Mouse (Mus musculus) heart, embryonic 16.5 days (tissue): ENCODE measurements around the gene B3galt2. TPM values are rescaled to one million over a fixed set of nuclear protein-coding genes. Genes with fewer than 3 reads are reported as not detected.

Experiments
- ATAC-seq: fragments of 200-750 bp; cut with Nextera tagmentation; replicated peaks from 2 replicates; pipeline ENCODE4 v1.8.0; 2017; ENCODE audit warnings: moderate number of reproducible peaks; ENCODE audit not compliant: insufficient read depth, low FRiP score; ENCODE audit errors: extremely low read depth
- H3K27ac ChIP-seq: fragments of 300-500 bp; sonication (generic); 2 replicates; pipeline ENCODE4 v1.5.1; 2014; ENCODE audit warnings: mild to moderate bottlenecking, low read length, control low read depth, moderate library complexity
- H3K27me3 ChIP-seq: fragments of 300-500 bp; sonication (generic); 2 replicates; pipeline ENCODE4 v1.6.1; 2014; ENCODE audit warnings: low read length, mixed read lengths; ENCODE audit not compliant: control insufficient read depth, insufficient read depth
- H3K36me3 ChIP-seq: fragments of 300-500 bp; sonication (generic); 2 replicates; pipeline ENCODE4 v1.6.1; 2014; ENCODE audit not compliant: control insufficient read depth, insufficient read depth
- H3K4me1 ChIP-seq: fragments of 300-500 bp; sonication (generic); 2 replicates; pipeline ENCODE4 v1.6.1; 2014; ENCODE audit warnings: low read length, mixed read lengths; ENCODE audit not compliant: control insufficient read depth, insufficient read depth
- H3K4me2 ChIP-seq: fragments of 300-500 bp; sonication (generic); 2 replicates; pipeline ENCODE4 v1.6.1; 2014; ENCODE audit warnings: low read depth, mild to moderate bottlenecking, control low read depth, low read length
- H3K4me3 ChIP-seq: fragments of 300-500 bp; sonication (generic); 2 replicates; pipeline ENCODE4 v1.5.1; 2014; ENCODE audit warnings: mild to moderate bottlenecking, control low read depth, low read length
- H3K9ac ChIP-seq: fragments of 300-500 bp; sonication (generic); 2 replicates; pipeline ENCODE4 v1.6.1; 2014; ENCODE audit warnings: low read length, control low read depth
- H3K9me3 ChIP-seq: fragments of 300-500 bp; sonication (generic); replicated peaks from 2 replicates; pipeline ENCODE4 v1.6.1; 2016; ENCODE audit warnings: low read length; ENCODE audit not compliant: control insufficient read depth
- WGBS: fragments of 180-500 bp; shearing (Covaris S2); extraction: QIAGEN DNeasy Blood & Tissue Kit; methylation state at CpG from one replicate; pipeline ENCODE4 v1.1.7; 2014; 5-methylcytosine and 5-hydroxymethylcytosine counted together
- polyA plus RNA-seq: library from polyadenylated mRNA; unstranded; fragments of >200 nt; fragmentation: Nextera tagmentation; extraction: Ambion mirVana; gene quantifications from 2 replicates; pipeline ENCODE4 v1.2.1, GENCODE M21; 2015

The B3galt2 gene
- 0.12 TPM in 2 replicates for polyA plus RNA-seq

DNA sequence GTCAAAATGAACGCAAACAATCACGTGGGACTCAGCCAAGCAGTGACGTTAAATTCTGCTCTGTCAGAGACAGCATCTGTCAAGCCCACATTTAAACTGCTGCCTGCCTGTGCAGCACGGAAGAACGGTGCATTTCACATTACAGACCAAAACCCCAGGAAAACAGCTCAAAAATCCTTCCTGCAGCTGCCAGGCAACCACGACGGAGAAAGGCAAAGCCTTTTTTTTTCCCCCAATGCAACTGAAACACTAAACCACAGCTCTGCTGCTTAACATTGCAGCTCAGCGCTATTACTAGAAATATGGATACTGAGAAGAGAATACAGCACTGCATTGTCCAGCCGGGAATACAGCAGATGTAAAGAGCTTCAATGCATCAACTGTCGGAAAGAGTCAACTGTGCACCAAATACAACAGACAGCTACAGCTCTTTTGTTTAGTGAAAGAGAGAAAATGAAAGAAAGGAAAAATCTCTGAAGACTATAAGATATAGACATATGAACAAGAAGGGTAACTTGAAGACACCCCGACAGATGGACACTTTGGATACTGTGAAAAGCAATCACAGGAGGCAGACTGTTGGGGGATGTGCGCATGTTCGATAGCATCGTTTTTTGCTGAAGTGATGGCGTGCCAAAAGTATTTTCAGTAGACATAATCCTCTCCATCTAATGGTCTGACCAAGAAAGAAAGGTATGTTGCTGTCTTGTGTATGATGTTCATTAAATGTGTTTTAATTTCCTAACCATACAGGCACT is at the start of gene B3galt2:
Gene B3galt2, plus strand, starts transcription at position 15 of the 758 bp plus-strand sequence.
- ATAC-seq: peak; percentile 49; the same call in 1 of the 2 replicates
- H3K9me3 ChIP-seq: no peaks in the 10 kb centered on the region
- no peak within 1 kb of the TSS; the same call in 1 of the 2 replicates for H3K9ac ChIP-seq
- no peaks in the 10 kb centered on the region; the same call in 1 of the 2 replicates for H3K4me1 ChIP-seq
- no peaks in the 10 kb centered on the region for H3K27me3 ChIP-seq
- no peaks in the 10 kb centered on the region for H3K36me3 ChIP-seq
- H3K4me2 ChIP-seq: peak within 1 kb of the TSS; percentile 49
- peak within 1 kb of the TSS; percentile 30 for H3K4me3 ChIP-seq
- H3K27ac ChIP-seq: no peak within 1 kb of the TSS
- 65% methylated on average over 15 of the region's 15 CpGs for WGBS

DNA sequence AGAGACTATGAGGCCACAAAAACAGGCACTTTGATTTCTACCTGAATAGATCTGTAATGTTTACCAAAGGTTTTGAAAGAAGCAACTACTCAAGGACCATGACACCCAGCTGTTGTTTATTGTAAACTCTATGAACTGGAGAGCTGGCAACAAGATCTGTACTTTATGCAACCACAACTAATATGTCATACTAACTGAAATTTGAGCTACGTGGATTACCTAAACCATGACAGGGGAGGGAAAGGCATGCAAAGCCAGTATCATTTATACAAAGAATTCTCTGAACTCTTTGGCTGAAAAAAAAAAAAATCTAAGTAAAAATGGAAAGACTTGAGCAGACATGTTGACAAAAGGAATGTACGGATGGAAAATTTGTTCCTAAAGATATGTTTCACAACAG is 43.6 kb upstream of the B3galt2 start:
- H3K9me3 ChIP-seq: no peaks in the 10 kb centered on the region
- ATAC-seq: no peak
- no peak overlapping the region for H3K4me2 ChIP-seq
- H3K4me3 ChIP-seq: no peak overlapping the region
- no peak overlapping the region for H3K27ac ChIP-seq
- no peaks in the 10 kb centered on the region for H3K36me3 ChIP-seq
- H3K9ac ChIP-seq: no peak overlapping the region
- H3K4me1 ChIP-seq: no peaks in the 10 kb centered on the region
- WGBS: 78% methylated on average over 2 of the region's 2 CpGs
- no peaks in the 10 kb centered on the region for H3K27me3 ChIP-seq

DNA sequence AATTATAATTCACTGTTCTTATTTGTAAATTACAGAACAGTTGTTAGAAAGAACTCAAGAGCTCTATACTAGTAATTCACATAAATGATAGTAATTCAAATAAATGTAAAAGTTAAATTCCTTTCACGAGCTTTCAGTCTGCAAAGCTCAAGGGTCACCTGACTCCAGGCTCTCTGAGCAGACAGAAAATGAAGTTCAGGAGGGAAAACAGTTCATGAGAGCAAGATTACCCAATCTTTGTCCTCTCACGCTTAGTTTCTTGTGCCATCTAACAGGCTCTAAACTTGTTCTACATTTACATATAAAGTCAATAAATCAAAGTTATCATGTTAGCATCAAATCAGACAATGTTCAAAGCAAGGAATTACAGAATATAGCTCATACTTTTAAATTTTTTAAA is 31.6 kb upstream of the B3galt2 start:
- no peak overlapping the region for H3K4me2 ChIP-seq
- peaks cover 9% of the 10 kb centered on the region for H3K36me3 ChIP-seq
- H3K27me3 ChIP-seq: no peaks in the 10 kb centered on the region
- H3K27ac ChIP-seq: no peak overlapping the region
- no peak for ATAC-seq
- no peak overlapping the region for H3K4me3 ChIP-seq
- no peak overlapping the region for H3K9ac ChIP-seq
- H3K4me1 ChIP-seq: no peaks in the 10 kb centered on the region
- 79% methylated on average over 2 of the region's 2 CpGs for WGBS
- no peaks in the 10 kb centered on the region for H3K9me3 ChIP-seq

DNA sequence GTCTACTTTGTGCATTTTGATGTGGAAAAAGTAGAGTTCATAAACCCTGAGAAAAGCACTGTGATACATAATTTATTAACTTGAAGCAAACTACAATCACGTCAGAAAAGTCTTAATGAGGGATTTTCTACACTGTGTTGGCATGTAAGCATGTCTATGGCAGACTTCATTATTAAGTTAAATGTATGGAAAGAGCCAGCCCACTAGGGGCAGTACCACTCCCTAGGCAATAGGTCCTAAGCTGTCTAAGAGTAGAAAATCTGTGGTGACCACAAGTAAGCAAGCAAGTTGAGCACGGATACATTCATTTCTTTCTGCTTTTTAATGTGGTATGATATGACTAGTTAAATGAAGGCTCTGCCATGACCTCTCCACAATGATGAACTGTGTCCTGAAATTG is 27.6 kb upstream of the B3galt2 start:
- no peak for ATAC-seq
- 100% methylated on average over 2 of the region's 2 CpGs for WGBS

DNA sequence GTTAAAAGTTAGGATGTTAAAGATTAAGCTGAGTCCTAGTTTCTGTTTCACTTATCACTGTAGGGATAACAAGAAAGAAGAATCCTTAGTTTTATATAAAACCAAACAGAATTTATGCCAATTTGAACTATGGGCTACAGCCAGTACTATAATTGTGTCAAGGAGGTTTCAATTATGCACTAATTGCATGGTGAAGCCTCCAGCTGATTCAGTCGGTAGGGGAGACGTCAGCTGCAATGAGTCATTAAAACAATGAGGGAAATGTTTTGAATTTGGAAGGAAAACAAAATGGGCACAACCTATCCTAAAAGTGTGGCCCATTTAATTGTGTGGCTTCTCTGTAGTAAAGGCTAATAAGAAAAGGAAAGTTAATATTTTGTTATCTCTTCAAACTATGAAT is 20.7 kb upstream of the B3galt2 start:
- Histone ChIP-seq H3K36me3 (peaks cover 14% of the 10 kb centered on the region), H3K9me3 (no peaks in the 10 kb centered on the region), H3K9ac (no peak overlapping the region), H3K27ac (no peak overlapping the region), H3K4me2 (no peak overlapping the region), H3K4me3 (no peak overlapping the region), H3K27me3 (no peaks in the 10 kb centered on the region), H3K4me1 (no peaks in the 10 kb centered on the region)
- ATAC-seq: no peak
- WGBS: 70% methylated on average over 2 of the region's 2 CpGs

More for the DNA sequence above, 27.6 kb upstream of the B3galt2 start:
- no peaks in the 10 kb centered on the region for H3K9me3 ChIP-seq
- no peak overlapping the region for H3K9ac ChIP-seq
- H3K27me3 ChIP-seq: no peaks in the 10 kb centered on the region
- no peaks in the 10 kb centered on the region for H3K4me1 ChIP-seq
- H3K4me2 ChIP-seq: no peak overlapping the region
- no peak overlapping the region for H3K4me3 ChIP-seq
- H3K36me3 ChIP-seq: peaks cover 22% of the 10 kb centered on the region
- H3K27ac ChIP-seq: no peak overlapping the region

DNA sequence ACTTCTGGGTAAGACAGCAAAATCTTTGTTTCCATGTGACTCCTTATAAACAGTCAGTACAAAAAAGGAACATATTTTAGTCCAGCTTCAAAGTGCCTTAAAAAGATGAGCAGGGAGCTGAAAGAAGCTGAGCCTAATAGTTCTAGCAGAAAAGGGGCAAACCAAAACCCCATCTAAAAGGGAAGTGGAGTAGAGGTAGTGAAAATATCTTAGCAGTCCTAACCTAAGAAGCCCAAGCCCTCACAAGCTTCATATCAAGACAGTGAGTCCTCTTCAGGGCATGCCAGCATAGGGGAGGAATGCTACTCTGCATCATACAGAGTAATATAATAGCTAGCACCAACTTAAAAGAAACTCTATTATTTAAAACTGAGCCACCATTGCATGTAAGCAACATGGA is 18.5 kb upstream of the B3galt2 start:
- ATAC-seq: no peak
- Histone ChIP-seq H3K27ac (no peak overlapping the region), H3K4me1 (no peaks in the 10 kb centered on the region), H3K9ac (no peak overlapping the region), H3K36me3 (peaks cover 18% of the 10 kb centered on the region), H3K27me3 (no peaks in the 10 kb centered on the region), H3K4me3 (no peak overlapping the region), H3K9me3 (no peaks in the 10 kb centered on the region), H3K4me2 (no peak overlapping the region)

DNA sequence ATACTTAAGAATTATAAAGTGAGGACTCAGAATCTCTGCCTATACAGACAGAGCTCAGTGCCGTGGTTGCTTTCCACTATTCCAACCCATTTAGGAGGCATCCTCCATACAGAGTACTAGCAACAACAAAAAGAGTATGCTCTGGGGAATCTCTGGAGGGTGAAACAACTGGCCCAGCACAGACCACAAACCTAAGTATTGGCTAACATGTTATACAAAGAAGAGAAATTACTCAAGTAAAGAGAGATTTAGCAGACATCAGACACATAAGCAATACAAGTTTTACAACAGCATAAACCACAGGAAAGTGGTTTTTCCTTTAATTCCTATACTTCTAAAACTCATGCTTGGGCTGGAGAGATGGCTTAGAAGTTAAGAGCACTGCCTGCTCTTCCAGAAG is 17.8 kb upstream of the B3galt2 start:
- 91% methylated on average over 1 of the region's 1 CpGs for WGBS
- no peaks in the 10 kb centered on the region for H3K9me3 ChIP-seq
- H3K4me2 ChIP-seq: no peak overlapping the region
- peaks cover 15% of the 10 kb centered on the region for H3K36me3 ChIP-seq
- ATAC-seq: no peak
- no peak overlapping the region for H3K4me3 ChIP-seq
- H3K4me1 ChIP-seq: no peaks in the 10 kb centered on the region
- H3K27me3 ChIP-seq: no peaks in the 10 kb centered on the region
- no peak overlapping the region for H3K27ac ChIP-seq
- no peak overlapping the region for H3K9ac ChIP-seq

DNA sequence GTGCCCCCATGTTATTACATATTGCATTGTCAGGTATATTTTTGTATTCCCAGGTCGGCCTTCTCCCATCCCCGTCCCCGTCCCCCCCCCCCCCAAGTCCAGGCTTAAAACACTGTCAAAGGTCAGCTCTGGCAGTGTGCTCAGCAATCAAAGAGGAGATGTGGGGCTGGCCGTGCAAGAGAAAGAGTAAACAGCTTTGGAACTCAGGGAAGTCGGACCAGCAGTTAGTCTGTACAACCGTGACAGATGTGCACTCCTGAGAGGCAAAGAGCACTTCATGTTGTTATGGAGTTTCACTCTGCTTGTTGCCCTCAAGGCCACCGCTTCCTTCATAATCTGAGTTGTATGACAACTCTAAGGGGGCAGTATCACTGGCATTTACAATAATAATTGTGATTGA is 9.1 kb upstream of the B3galt2 start:
- H3K9me3 ChIP-seq: no peaks in the 10 kb centered on the region
- no peak overlapping the region for H3K27ac ChIP-seq
- ATAC-seq: no peak
- peaks cover 4% of the 10 kb centered on the region for H3K36me3 ChIP-seq
- no peak overlapping the region for H3K4me2 ChIP-seq
- no peaks in the 10 kb centered on the region for H3K27me3 ChIP-seq
- 68% methylated on average over 7 of the region's 7 CpGs for WGBS
- no peak overlapping the region for H3K4me3 ChIP-seq
- no peaks in the 10 kb centered on the region for H3K4me1 ChIP-seq
- no peak overlapping the region for H3K9ac ChIP-seq

DNA sequence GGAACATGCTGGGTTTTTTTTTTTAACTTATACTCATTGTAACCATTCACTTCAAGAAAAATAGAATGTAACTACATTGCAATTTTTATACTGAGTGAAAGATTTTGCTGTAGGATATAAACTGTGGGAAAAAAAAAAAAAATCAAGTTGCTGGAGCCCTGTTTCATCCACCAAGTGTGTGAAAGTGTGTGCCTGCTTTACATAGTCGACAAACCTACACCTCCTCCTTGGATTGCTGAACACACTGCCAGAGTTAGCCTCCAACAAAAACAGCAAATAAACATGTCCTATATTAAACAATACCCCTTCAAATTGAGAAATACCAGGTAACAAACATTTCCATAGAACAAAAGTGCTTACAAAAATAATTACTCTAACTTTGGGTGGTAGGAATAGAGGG is 8.1 kb upstream of the B3galt2 start:
- H3K27me3 ChIP-seq: no peaks in the 10 kb centered on the region
- H3K4me2 ChIP-seq: no peak overlapping the region
- no peak for ATAC-seq
- no peak overlapping the region for H3K9ac ChIP-seq
- no peaks in the 10 kb centered on the region for H3K9me3 ChIP-seq
- H3K4me3 ChIP-seq: no peak overlapping the region
- no peak overlapping the region for H3K27ac ChIP-seq
- H3K36me3 ChIP-seq: no peaks in the 10 kb centered on the region
- H3K4me1 ChIP-seq: no peaks in the 10 kb centered on the region
- WGBS: 83% methylated on average over 1 of the region's 1 CpGs
